Mouse (Mus musculus): Measurements from ENCODE around the gene Notch2.

DNA sequence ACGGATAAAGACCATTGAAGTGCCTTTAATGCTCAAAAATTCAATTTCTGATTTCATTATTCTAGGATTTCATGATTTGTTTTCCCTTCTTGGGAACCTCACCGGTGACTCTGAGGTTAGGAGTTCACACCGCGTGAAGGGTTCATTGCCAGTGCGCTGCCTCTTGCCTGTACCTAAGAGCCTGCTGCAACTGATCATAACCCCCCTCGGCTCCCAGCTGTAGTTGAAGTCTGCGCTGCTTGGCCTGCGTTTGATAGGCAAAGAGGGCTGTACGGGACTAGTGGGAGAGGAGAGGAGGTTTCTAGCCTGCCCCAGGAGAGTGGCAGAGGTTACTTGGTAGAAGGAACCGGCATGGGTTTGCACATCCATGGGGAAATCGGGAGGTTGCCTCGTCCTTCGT lies 71.5 kb downstream of the Notch2 start:
- TF ChIP-seq CTCF (IDR thresholded peaks at IDR 0.05; ENCODE audit: borderline replicate concordance, insufficient read depth, low read length) = no peak
- TF ChIP-seq POLR2A (IDR thresholded peaks at IDR 0.05; ENCODE audit: low read depth, low read length) = no peak
